Mouse (Mus musculus): Measurements from ENCODE around the gene Arhgef25. TPM values are rescaled to one million over a fixed set of nuclear protein-coding genes. Genes with fewer than 3 reads are reported as not detected.

Gene Arhgef25
- 5.4 and 5.8 TPM in 2 replicates for polyA plus RNA-seq (2015; fragmentation: Nextera tagmentation; extraction: Ambion mirVana)

GRCm38 (mm10) chr10:127189651-127190381 lies at the start of gene Arhgef25:
Gene Arhgef25, minus strand, starts transcription at chr10:127190083.
- H3K36me3 ChIP-seq (replicated peaks), result peaks cover 4% of the 10 kb centered on the region; the same call in 1 of the 2 replicates
- peaks cover 81% of the 10 kb centered on the region for H3K4me1 ChIP-seq (replicated peaks)
- no peaks in the 10 kb centered on the region for H3K9me3 ChIP-seq (replicated peaks)
- peak within 1 kb of the TSS; percentile 84 for H3K27ac ChIP-seq (replicated peaks)
- ATAC-seq (ENCODE audit: insufficient read depth), result peak; percentile 10; the same call in 1 of the 2 replicates
- peaks cover 34% of the 10 kb centered on the region for H3K27me3 ChIP-seq
- peak within 1 kb of the TSS; percentile 99 for H3K4me2 ChIP-seq
- H3K4me3 ChIP-seq (replicated peaks), result peak within 1 kb of the TSS; percentile 68
- peak within 1 kb of the TSS; percentile 71 for H3K9ac ChIP-seq
- WGBS (ENCODE audit: insufficient replicate concordance), result 3% methylated on average over 35 of the region's 35 CpGs

DNA sequence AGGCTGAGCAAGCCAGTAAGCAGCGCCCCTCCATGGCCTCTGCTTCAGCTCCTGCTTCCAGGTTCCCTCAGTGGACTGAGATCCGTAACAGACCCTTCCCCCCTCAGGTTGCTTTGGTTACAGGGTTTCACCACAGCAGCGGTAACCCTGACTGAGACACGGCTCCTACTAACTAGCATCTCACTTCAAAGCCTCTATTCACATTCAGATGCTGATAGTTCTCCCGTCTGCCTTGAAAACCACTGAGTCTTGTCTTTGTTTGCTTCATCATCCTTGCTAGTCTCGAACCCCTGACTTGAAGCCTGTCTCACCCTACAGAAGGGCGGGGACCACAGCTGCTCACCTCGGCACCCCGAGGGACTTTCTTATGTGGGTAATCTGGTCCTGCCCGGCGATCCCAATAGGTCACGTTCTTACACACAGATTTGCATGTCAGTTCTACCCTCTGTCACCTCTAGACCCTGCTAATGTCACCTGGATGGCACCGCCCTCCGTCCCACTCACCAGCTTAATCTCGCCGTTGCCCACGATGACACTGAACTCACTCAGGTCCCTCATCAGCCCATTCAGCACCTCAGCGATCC lies 48.5 kb upstream of the Arhgef25 start:
- Histone ChIP-seq H3K36me3 (replicated peaks) (no peaks in the 10 kb centered on the region), H3K27ac (replicated peaks) (no peak overlapping the region), H3K4me2 (no peak overlapping the region), H3K4me1 (replicated peaks) (no peaks in the 10 kb centered on the region), H3K9ac (no peak overlapping the region), H3K4me3 (replicated peaks) (no peak overlapping the region), H3K27me3 (peaks cover 53% of the 10 kb centered on the region), H3K9me3 (replicated peaks) (no peaks in the 10 kb centered on the region)
- WGBS (ENCODE audit: insufficient replicate concordance), result 55% methylated on average over 18 of the region's 18 CpGs
- ATAC-seq (ENCODE audit: insufficient read depth), result no peak

DNA sequence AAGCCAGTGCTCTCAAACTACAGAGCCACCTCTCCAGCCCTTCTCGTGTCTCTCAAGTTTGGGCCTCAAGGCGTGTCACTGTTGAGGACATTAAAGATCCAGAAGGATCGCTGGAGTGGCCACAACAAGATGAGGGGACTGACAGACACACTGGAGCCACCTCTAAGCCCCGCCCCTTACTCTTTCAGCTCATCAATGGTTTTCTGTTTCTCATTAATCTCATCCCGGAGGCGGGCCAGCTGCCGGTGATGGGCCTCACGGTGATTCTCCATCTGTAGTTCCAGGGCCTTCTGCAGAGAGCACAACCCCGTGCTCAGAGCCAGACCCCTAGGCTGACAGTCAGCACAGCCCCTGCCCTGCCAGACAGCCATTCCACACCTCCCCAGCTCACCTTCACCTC lies 46.7 kb upstream of the Arhgef25 start:
- Histone ChIP-seq H3K4me2 (no peak overlapping the region), H3K4me1 (replicated peaks) (peaks cover 4% of the 10 kb centered on the region; the same call in 1 of the 2 replicates), H3K9ac (no peak overlapping the region), H3K36me3 (replicated peaks) (no peaks in the 10 kb centered on the region), H3K27ac (replicated peaks) (no peak overlapping the region), H3K4me3 (replicated peaks) (no peak overlapping the region), H3K9me3 (replicated peaks) (no peaks in the 10 kb centered on the region), H3K27me3 (peaks cover 54% of the 10 kb centered on the region)
- WGBS (ENCODE audit: insufficient replicate concordance), result 54% methylated on average over 9 of the region's 9 CpGs
- no peak for ATAC-seq (ENCODE audit: insufficient read depth)

DNA sequence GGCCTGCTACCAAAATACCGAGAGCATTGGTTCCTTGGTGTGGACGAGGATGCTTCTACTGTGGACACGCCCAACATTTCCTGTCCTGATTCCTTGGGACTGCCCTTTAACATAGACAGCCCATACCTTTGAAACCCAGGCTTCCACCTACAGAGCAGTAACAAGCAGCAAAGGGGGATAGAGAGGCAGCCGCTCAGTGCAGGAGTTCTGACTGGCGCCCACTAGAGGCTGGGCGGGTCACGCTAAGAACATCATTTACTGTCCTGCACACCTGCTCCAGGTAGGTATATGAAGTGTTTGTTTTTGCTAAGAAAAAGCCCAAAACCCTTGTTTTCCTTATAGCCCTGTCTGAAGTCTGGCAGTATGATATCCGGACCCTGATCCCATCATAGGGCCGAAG lies 43.3 kb upstream of the Arhgef25 start:
- WGBS (ENCODE audit: insufficient replicate concordance), result 61% methylated on average over 9 of the region's 9 CpGs
- ATAC-seq (ENCODE audit: insufficient read depth), result no peak
- H3K27ac ChIP-seq (replicated peaks), result no peak overlapping the region
- no peak overlapping the region for H3K4me3 ChIP-seq (replicated peaks)
- no peaks in the 10 kb centered on the region for H3K36me3 ChIP-seq (replicated peaks)
- H3K4me1 ChIP-seq (replicated peaks), result peaks cover 20% of the 10 kb centered on the region
- no peaks in the 10 kb centered on the region for H3K9me3 ChIP-seq (replicated peaks)
- no peak overlapping the region for H3K9ac ChIP-seq
- H3K27me3 ChIP-seq, result peaks cover 44% of the 10 kb centered on the region
- no peak overlapping the region for H3K4me2 ChIP-seq

DNA sequence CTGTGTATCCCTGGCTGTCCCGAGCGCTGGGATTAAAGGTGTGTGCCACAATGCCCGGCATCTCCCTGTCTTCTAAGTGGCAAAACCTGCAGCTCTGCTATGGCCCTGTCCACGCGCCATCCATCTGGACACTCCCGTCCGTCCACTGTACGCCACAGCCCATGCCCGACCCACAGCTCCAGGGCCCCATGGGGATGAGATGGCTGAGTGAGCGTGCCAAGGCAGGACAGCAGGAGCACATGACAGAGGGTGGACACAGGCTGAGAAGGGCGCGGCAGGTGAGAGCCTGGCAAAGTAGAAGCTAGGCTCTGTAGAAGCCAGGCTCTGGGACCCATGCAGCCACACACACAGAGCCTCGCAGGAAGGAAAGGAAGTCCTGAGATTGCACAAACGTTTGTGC lies 41.9 kb upstream of the Arhgef25 start:
- no peak for ATAC-seq (ENCODE audit: insufficient read depth)
- Histone ChIP-seq H3K27ac (replicated peaks) (no peak overlapping the region), H3K4me3 (replicated peaks) (no peak overlapping the region), H3K4me1 (replicated peaks) (peaks cover 27% of the 10 kb centered on the region), H3K36me3 (replicated peaks) (no peaks in the 10 kb centered on the region), H3K27me3 (peaks cover 40% of the 10 kb centered on the region), H3K9me3 (replicated peaks) (no peaks in the 10 kb centered on the region), H3K4me2 (no peak overlapping the region), H3K9ac (no peak overlapping the region)
- WGBS (ENCODE audit: insufficient replicate concordance), result 70% methylated on average over 14 of the region's 14 CpGs

DNA sequence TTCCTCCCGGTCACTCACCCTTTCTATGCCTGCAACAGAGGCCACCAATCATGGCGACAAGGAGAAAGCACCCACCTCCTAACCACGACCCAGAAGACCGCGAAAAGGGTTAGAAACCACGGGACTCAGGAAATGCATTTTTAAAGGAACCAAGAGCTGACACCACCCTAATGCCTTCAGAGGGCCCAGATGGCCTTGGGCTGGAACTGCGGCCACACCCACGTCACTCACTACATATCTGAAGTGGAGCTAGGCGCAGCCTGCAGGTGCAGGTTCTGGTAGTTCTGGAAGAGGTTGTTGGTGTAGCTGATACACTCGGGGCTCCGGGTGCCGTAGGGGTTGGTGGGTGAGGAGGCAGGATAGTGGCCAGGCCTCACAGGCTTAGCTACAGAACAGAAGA lies 40.8 kb upstream of the Arhgef25 start:
- H3K4me3 ChIP-seq (replicated peaks), result no peak overlapping the region
- peaks cover 37% of the 10 kb centered on the region for H3K27me3 ChIP-seq
- no peak overlapping the region for H3K9ac ChIP-seq
- no peaks in the 10 kb centered on the region for H3K36me3 ChIP-seq (replicated peaks)
- H3K4me1 ChIP-seq (replicated peaks), result peaks cover 34% of the 10 kb centered on the region
- no peak overlapping the region for H3K4me2 ChIP-seq
- 20% methylated on average over 12 of the region's 12 CpGs for WGBS (ENCODE audit: insufficient replicate concordance)
- no peak for ATAC-seq (ENCODE audit: insufficient read depth)
- H3K27ac ChIP-seq (replicated peaks), result no peak overlapping the region
- no peaks in the 10 kb centered on the region for H3K9me3 ChIP-seq (replicated peaks)

DNA sequence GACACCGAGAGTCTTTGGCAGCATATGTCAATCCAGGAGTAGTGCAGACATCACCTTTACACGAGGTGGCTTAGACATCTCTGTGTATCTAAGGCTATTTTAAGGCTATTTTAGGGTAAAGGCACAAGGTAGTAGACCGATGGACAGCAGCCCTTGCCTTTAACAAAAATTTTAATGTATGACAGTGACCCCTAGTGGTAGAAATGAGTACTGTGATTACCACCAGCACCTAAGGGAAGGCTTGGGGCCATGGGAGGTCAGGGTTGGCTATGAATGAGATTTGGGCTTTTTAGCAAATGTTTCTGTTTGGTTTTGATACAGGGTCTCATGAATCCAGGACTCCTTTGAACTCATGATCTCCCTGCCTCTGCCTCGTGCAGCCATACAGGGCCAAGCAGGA lies 39.0 kb upstream of the Arhgef25 start:
- Histone ChIP-seq H3K4me1 (replicated peaks) (peaks cover 35% of the 10 kb centered on the region), H3K27ac (replicated peaks) (no peak overlapping the region), H3K9ac (no peak overlapping the region), H3K27me3 (peaks cover 48% of the 10 kb centered on the region), H3K9me3 (replicated peaks) (no peaks in the 10 kb centered on the region), H3K4me3 (replicated peaks) (no peak overlapping the region), H3K4me2 (no peak overlapping the region), H3K36me3 (replicated peaks) (no peaks in the 10 kb centered on the region)
- 21% methylated on average over 4 of the region's 4 CpGs for WGBS (ENCODE audit: insufficient replicate concordance)
- ATAC-seq (ENCODE audit: insufficient read depth), result peak; percentile 64; the same call in 1 of the 2 replicates

DNA sequence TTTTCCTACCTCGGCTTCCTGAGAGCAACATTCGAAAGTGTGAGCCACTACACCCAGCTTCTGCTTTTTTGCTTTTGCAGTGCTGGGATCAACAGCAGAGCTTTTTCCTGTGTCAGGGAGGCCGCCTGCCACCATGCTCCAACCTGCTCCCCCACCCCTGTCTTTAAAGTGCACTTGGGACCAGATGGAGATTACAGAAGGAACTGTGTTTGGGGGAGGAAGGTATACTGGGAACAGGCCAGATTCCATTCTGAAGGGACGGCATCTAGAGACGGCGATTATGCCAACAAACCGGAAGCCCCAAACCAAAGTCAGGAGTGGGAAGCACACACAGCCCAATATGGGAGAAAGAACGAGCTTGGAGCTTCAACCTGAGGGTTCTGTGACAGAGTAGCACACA lies 37.3 kb upstream of the Arhgef25 start:
- Histone ChIP-seq H3K36me3 (replicated peaks) (no peaks in the 10 kb centered on the region), H3K9me3 (replicated peaks) (no peaks in the 10 kb centered on the region), H3K4me3 (replicated peaks) (no peak overlapping the region), H3K27me3 (peaks cover 48% of the 10 kb centered on the region), H3K9ac (no peak overlapping the region), H3K4me2 (no peak overlapping the region), H3K27ac (replicated peaks) (no peak overlapping the region), H3K4me1 (replicated peaks) (peaks cover 35% of the 10 kb centered on the region)
- 53% methylated on average over 8 of the region's 8 CpGs for WGBS (ENCODE audit: insufficient replicate concordance)
- ATAC-seq (ENCODE audit: insufficient read depth), result no peak

- Histone ChIP-seq H3K36me3 (replicated peaks) (no peaks in the 10 kb centered on the region), H3K27ac (replicated peaks) (no peak overlapping the region), H3K27me3 (peaks cover 45% of the 10 kb centered on the region), H3K4me3 (replicated peaks) (no peak overlapping the region), H3K9me3 (replicated peaks) (no peaks in the 10 kb centered on the region), H3K4me1 (replicated peaks) (peaks cover 31% of the 10 kb centered on the region), H3K9ac (no peak overlapping the region), H3K4me2 (no peak overlapping the region)
- 57% methylated on average over 8 of the region's 8 CpGs for WGBS (ENCODE audit: insufficient replicate concordance)
- no peak for ATAC-seq (ENCODE audit: insufficient read depth)
Observed at GRCm38 (mm10) chr10:127226318-127226895, 36.5 kb upstream of the Arhgef25 start.

- 20% methylated on average over 10 of the region's 10 CpGs for WGBS (ENCODE audit: insufficient replicate concordance)
- ATAC-seq (ENCODE audit: insufficient read depth), result no peak
- H3K4me1 ChIP-seq (replicated peaks), result peaks cover 28% of the 10 kb centered on the region
Observed at GRCm38 (mm10) chr10:127225732-127226131, 35.8 kb upstream of the Arhgef25 start.

DNA sequence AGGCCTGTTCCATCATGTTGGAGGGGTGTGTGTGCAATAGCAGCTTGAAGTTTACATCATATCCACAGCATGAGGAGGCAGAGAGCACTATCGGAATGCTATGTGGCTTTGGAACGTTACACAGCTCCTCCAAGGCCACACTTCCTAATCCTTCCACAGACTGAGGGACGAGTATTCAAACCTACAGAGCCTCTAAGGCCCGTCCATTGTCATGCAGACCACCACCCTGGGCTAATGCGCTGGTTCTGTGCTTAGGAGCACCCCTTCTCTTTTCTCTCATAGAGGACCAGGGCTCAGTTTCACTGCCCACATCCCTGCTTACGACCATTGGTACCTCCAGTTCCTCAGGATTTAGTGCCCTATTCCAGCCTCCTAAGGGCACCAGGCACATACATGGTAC lies 35.3 kb upstream of the Arhgef25 start:
- peaks cover 38% of the 10 kb centered on the region for H3K27me3 ChIP-seq
- no peak for ATAC-seq (ENCODE audit: insufficient read depth)
- no peaks in the 10 kb centered on the region for H3K9me3 ChIP-seq (replicated peaks)
- H3K9ac ChIP-seq, result no peak overlapping the region
- no peaks in the 10 kb centered on the region for H3K36me3 ChIP-seq (replicated peaks)
- no peak overlapping the region for H3K27ac ChIP-seq (replicated peaks)
- WGBS (ENCODE audit: insufficient replicate concordance), result 52% methylated on average over 6 of the region's 6 CpGs
- no peak overlapping the region for H3K4me3 ChIP-seq (replicated peaks)
- no peak overlapping the region for H3K4me2 ChIP-seq
- H3K4me1 ChIP-seq (replicated peaks), result peaks cover 22% of the 10 kb centered on the region

More at GRCm38 (mm10) chr10:127225732-127226131, 35.8 kb upstream of the Arhgef25 start:
- H3K9me3 ChIP-seq (replicated peaks), result no peaks in the 10 kb centered on the region
- no peaks in the 10 kb centered on the region for H3K36me3 ChIP-seq (replicated peaks)
- H3K4me2 ChIP-seq, result no peak overlapping the region
- peaks cover 44% of the 10 kb centered on the region for H3K27me3 ChIP-seq
- no peak overlapping the region for H3K4me3 ChIP-seq (replicated peaks)
- no peak overlapping the region for H3K27ac ChIP-seq (replicated peaks)
- H3K9ac ChIP-seq, result no peak overlapping the region

Measured in liver, embryonic 15.5 days (tissue).